Mouse (Mus musculus) neutrophil, adult 59 days (primary cell): Measurements from ENCODE around the gene Olfr474. TPM values are rescaled to one million over a fixed set of nuclear protein-coding genes. Genes with fewer than 3 reads are reported as not detected.

Source experiments
- total RNA-seq, 2 experiments: library from RNA; stranded (reverse); gene quantifications; 1 replicate in 1 of 2; 2 replicates in 1 of 2; pipeline ENCODE4 v1.2.4; 2023

The Olfr474 gene
- not detected for total RNA-seq

DNA sequence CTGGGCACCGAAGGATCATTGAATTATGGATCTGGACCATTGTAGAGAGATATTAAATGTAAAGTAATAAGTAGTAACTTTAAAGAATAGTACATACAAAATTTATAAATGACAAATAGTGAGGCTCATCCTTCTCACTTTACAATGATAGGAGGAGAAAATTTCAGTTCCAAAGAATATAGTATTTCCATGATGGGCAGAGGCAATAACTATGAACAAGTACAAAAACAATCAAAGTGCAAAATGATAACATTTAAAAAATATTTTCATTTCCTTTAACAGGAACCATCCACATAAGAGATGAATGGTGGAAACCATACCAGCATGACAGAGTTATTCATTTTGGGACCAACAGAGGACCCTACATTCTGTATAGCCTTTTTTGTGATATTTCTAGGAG lies at the start of gene Olfr474:
Gene Olfr474, plus strand, starts transcription at position 301 of the 400 bp plus-strand sequence.

DNA sequence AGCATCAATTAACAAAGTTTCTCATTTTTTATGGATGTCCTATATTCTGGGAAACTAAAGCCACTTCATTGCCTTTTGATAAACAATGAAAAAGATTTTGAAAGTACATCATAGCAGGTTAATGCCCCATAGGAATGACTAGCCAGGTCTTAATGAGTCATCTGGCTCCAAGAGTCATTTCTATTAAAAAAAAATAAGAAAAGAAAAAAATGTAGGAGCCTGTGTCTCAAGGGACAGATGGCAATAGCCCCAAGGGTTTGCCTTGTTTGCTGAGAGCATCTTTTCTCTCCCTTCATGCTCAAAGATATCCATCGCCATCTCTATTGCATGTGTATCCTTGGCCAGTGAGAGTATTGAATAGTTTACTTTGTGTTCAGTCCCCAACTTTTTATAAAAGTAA lies 24.3 kb upstream of the Olfr474 start, which contains the start of gene Olfr473:
Gene Olfr473, plus strand, starts transcription at position 301 of the 400 bp plus-strand sequence.

DNA sequence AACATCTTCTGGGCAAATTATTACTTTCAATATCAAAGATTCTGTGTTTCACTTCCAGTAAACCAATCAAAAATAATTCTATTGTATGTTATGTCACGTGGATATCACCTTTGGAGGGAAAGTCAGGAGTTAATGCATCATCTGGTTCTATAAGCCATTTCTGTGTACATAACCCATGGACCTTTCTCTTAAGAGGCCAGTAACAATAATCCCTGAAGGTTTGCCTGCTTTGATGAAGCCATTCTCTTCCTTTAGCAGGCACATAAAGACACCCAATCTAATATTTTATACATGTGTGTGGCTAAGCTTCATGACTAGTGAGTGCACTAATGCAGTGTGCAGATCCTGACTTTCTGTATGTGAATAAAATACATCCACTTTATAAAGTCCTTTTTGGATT lies 10.1 kb downstream of the Olfr474 start, which contains the start of gene Olfr476:
Gene Olfr476, plus strand, starts transcription at position 301 of the 400 bp plus-strand sequence.

DNA sequence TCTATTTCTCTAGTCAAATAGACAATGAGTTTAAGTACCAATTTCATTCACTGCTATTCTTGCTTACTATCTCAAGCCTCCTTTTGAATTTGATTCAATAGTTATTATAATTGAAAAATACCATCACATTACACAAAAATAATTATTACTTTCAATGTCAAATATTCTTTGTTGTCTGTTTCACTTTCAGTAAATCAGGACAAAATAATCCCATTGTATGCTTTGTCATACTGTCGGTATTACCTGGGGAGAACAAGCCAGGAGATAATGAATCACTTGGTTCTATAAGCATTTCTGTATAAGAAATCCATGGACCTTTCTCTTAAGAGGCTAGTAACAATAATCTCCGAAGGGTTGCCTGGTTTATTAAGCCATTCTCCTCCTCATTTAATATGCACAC lies 31.9 kb downstream of the Olfr474 start, which contains the start of gene Olfr477:
Gene Olfr477, plus strand, starts transcription at position 301 of the 400 bp plus-strand sequence.

Other genes starting within 250 kb of the Olfr474 start
- not detected for gene Cyb5r2, start 196.6 kb upstream of the Olfr474 start, total RNA-seq
- not detected for gene Ovch2, start 153.4 kb upstream of the Olfr474 start, total RNA-seq
- gene Olfr467, start 142.4 kb upstream of the Olfr474 start, total RNA-seq = not detected
- not detected for gene Olfr469, start 129.1 kb upstream of the Olfr474 start, total RNA-seq
- not detected for gene Olfr470, start 107.2 kb upstream of the Olfr474 start, total RNA-seq
- not detected for gene Olfr472, start 56.7 kb upstream of the Olfr474 start, total RNA-seq
- gene Olfr473, start 24.2 kb upstream of the Olfr474 start, total RNA-seq = not detected
- gene Olfr476, start 10.2 kb downstream of the Olfr474 start, total RNA-seq = not detected
- gene Olfr477, start 32.0 kb downstream of the Olfr474 start, total RNA-seq = not detected
- gene Olfr478, start 79.3 kb downstream of the Olfr474 start, total RNA-seq = not detected
- not detected for gene Olfr479, start 96.0 kb downstream of the Olfr474 start, total RNA-seq
- gene Olfr480, start 112.7 kb downstream of the Olfr474 start, total RNA-seq = not detected
- not detected for gene Olfr481, start 125.2 kb downstream of the Olfr474 start, total RNA-seq
- 1 to 10 TPM; 1.0 to 1.7 TPM for gene Olfr482, start 142.9 kb downstream of the Olfr474 start, total RNA-seq
- gene Olfr483, start 146.2 kb downstream of the Olfr474 start, total RNA-seq = not detected
- not detected for gene Olfr484, start 172.8 kb downstream of the Olfr474 start, total RNA-seq
- not detected for gene Olfr485, start 205.2 kb downstream of the Olfr474 start, total RNA-seq
- gene Olfr486, start 218.1 kb downstream of the Olfr474 start, total RNA-seq = not detected